Comparison of ENCODE assay signal across 8 mouse cellular contexts in the genomic region with DNA sequence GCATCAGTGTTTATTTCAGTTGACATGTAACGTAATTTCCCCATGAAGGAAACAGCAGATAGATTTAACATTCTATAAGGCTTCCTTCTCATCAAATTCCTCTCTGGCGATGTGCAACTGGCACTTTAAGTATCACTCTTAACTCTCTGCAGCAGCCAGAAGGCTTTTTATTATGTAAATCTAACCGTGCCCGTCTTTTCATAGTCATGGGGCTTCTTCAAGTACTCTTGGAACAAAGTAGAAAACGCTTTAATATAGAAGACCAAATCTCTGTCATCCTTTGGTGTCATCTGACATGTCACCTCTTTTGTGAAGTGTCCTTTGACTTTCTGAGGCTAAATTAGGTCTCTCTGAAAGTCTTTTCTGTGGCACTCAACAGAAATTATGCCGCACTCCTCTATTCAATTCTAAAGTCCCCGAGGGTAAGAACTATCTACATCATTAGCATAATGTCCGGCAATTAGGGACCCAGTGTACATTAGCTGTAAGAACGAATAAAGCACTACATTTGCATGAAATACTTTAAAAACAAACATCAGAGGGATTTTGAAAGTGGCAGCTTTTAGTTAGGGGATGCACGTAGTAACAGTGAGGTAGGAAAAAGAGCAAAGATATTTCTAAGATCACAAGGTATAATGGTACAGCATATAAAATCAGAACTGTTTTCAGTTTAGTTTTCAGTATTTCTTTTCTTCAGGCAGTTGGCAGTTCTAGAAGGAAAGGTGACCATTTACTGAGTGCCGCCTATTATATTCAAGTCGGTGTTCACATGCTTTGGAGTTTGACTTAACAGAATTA. TPM values are rescaled to one million over a fixed set of nuclear protein-coding genes. Genes with fewer than 3 reads are reported as not detected.
DNase-seq lines count a peak whose midpoint lies in the region; ATAC-seq and TF ChIP-seq lines count a peak whose summit lies in the region.

No protein-coding gene starts in this region.

- H3K4me2 ChIP-seq in forebrain, embryonic 11.5 days (ENCODE audit: low read depth, low read length, severe bottlenecking), result peak overlapping the region; percentile 60
- peak overlapping the region; percentile 80 for H3K4me2 ChIP-seq in liver, embryonic 13.5 days

- ATAC-seq in forebrain, embryonic 11.5 days (replicated peaks; ENCODE audit: low FRiP score), result no peak; the same call in 1 of the 2 replicates
- no peak for ATAC-seq in liver, embryonic 13.5 days (ENCODE audit: low read depth)
- no peak for ATAC-seq in cerebellum, adult (ENCODE audit: insufficient number of reproducible peaks, low FRiP score, low TSS enrichment)

- peaks cover 93% of the 10 kb centered on the region for H3K79me2 ChIP-seq in C2C12 (ENCODE audit: control insufficient read depth, insufficient read depth)

- DNase-seq in embryo, embryonic 10.5 days (ENCODE audit: low spot score), result peak; percentile 54
- DNase-seq in embryo, embryonic 10 days (ENCODE audit: low spot score), result no peak
- DNase-seq in forebrain, embryonic 11.5 days (ENCODE audit: low spot score), result no peak
- DNase-seq in liver, embryonic 13.5 days, result no peak
- no peak for DNase-seq in adrenal gland, postnatal 25 days
- DNase-seq in layer of hippocampus, adult 8-10 months (ENCODE audit: low spot score in 2 of 2), result no peak

- H3K79me3 ChIP-seq in C2C12 (ENCODE audit: low read depth), result peaks cover 66% of the 10 kb centered on the region

- peak overlapping the region; percentile 83 for H3K4me3 ChIP-seq in C2C12 (ENCODE audit: insufficient read depth, poor library complexity, severe bottlenecking)
- peak overlapping the region; percentile 94 for H3K4me3 ChIP-seq in forebrain, embryonic 11.5 days (ENCODE audit: low read depth, low read length)
- H3K4me3 ChIP-seq in liver, embryonic 13.5 days (replicated peaks), result peak overlapping the region; percentile 96

- peak overlapping the region; percentile 84 for H3K9ac ChIP-seq in forebrain, embryonic 11.5 days (ENCODE audit: low read length)
- peak overlapping the region; percentile 99 for H3K9ac ChIP-seq in liver, embryonic 13.5 days

- H3K27me3 ChIP-seq in C2C12 (ENCODE audit: control insufficient read depth, insufficient read depth, insufficient read length), result no peaks in the 10 kb centered on the region
- no peaks in the 10 kb centered on the region for H3K27me3 ChIP-seq in forebrain, embryonic 11.5 days (ENCODE audit: control insufficient read depth, insufficient read depth, low read length)
- no peaks in the 10 kb centered on the region for H3K27me3 ChIP-seq in liver, embryonic 13.5 days

- H3K9me3 ChIP-seq in forebrain, embryonic 11.5 days (ENCODE audit: control insufficient read depth, low read length), result no peaks in the 10 kb centered on the region
- no peaks in the 10 kb centered on the region for H3K9me3 ChIP-seq in liver, embryonic 13.5 days (replicated peaks)

- H3K36me3 ChIP-seq in C2C12 (ENCODE audit: control insufficient read depth, insufficient read depth), result peaks cover 10% of the 10 kb centered on the region
- no peaks in the 10 kb centered on the region; the same call in 1 of the 2 replicates for H3K36me3 ChIP-seq in forebrain, embryonic 11.5 days (ENCODE audit: control insufficient read depth, insufficient read depth, low read length)
- peaks cover 6% of the 10 kb centered on the region; the same call in 1 of the 2 replicates for H3K36me3 ChIP-seq in liver, embryonic 13.5 days

- peak overlapping the region; percentile 1 for H3ac ChIP-seq in C2C12 (ENCODE audit: control insufficient read depth, insufficient read length, low read depth)

- WGBS in forebrain, embryonic 11.5 days, result 18% methylated on average over 12 of the region's 12 CpGs
- 54% methylated on average over 12 of the region's 12 CpGs for WGBS in liver, embryonic 13.5 days (ENCODE audit: insufficient replicate concordance)

- H3K27ac ChIP-seq in forebrain, embryonic 11.5 days (ENCODE audit: low read depth, low read length), result peak overlapping the region; percentile 98
- H3K27ac ChIP-seq in liver, embryonic 13.5 days, result peak overlapping the region; percentile 99; the same call in 1 of the 2 replicates

- H3K4me1 ChIP-seq in forebrain, embryonic 11.5 days (replicated peaks; ENCODE audit: control insufficient read depth, insufficient read depth, low read length), result peaks cover 5% of the 10 kb centered on the region; the same call in 1 of the 2 replicates
- H3K4me1 ChIP-seq in liver, embryonic 13.5 days (replicated peaks), result peaks cover 39% of the 10 kb centered on the region

- no peak for TF ChIP-seq CTCF in C2C12 (IDR thresholded peaks at IDR 0.05; ENCODE audit: control insufficient read depth, insufficient read depth, insufficient read length)

TF ChIP-seq in C2C12, 6 proteins besides CTCF, POLR2A, EP300 and RAD21:
- TF ChIP-seq MAX (IDR thresholded peaks at IDR 0.05) (no peak), FOSL1 (IDR thresholded peaks at IDR 0.05; ENCODE audit: insufficient read depth, low read length, poor library complexity, severe bottlenecking) (no peak), MYOD1 (IDR thresholded peaks at IDR 0.05; ENCODE audit: control insufficient read depth, insufficient read length, low read depth) (no peak), USF1 (IDR thresholded peaks at IDR 0.05; ENCODE audit: low read depth) (no peak), MYOG (IDR thresholded peaks at IDR 0.05; ENCODE audit: control insufficient read depth, extremely low read depth, insufficient read length) (no peak), CEBPB (IDR thresholded peaks at IDR 0.05; ENCODE audit: low read depth) (no peak)
TF ChIP-seq in C2C12: peak in this region for 0.

RNA-seq across cellular contexts. Expression of a gene that starts 1.2 kb away (rescaled TPM):
- polyA plus RNA-seq in C2C12 (2012; fragmentation: generic; extraction: Trizol), result 4.8 TPM
- 26.1 and 29.2 TPM in 2 replicates for polyA plus RNA-seq in forebrain, embryonic 11.5 days (2014; fragmentation: Nextera tagmentation; extraction: Ambion mirVana)
- polyA plus RNA-seq in liver, embryonic 13.5 days (2015; fragmentation: Nextera tagmentation; extraction: Ambion mirVana), result 7.0 and 9.0 TPM in 2 replicates
- total RNA-seq in adrenal gland, postnatal 25 days (2021), result 16.5 and 17.9 TPM in 2 replicates
- 10 to 100 TPM; 13.0 to 18.3 (median 15.1) TPM for total RNA-seq in layer of hippocampus, adult 8-10 months (2022)

RNA-seq across cellular contexts. Expression of a gene that starts 1.7 kb away (rescaled TPM):
- 5.9 TPM for polyA plus RNA-seq in C2C12 (2012; fragmentation: generic; extraction: Trizol)
- polyA plus RNA-seq in forebrain, embryonic 11.5 days (2014; fragmentation: Nextera tagmentation; extraction: Ambion mirVana), result 23.1 and 29.4 TPM in 2 replicates
- 6.6 and 7.9 TPM in 2 replicates for polyA plus RNA-seq in liver, embryonic 13.5 days (2015; fragmentation: Nextera tagmentation; extraction: Ambion mirVana)
- 55.5 and 71.8 TPM in 2 replicates for total RNA-seq in adrenal gland, postnatal 25 days (2021)
- total RNA-seq in layer of hippocampus, adult 8-10 months (2022), result 10 to 100 TPM; 44.9 to 61.2 (median 52.3) TPM

RNA-seq across cellular contexts. Expression of a gene that starts 20.7 kb away (rescaled TPM):
- 16.6 TPM for polyA plus RNA-seq in C2C12 (2012; fragmentation: generic; extraction: Trizol)
- polyA plus RNA-seq in forebrain, embryonic 11.5 days (2014; fragmentation: Nextera tagmentation; extraction: Ambion mirVana), result 32.6 and 33.7 TPM in 2 replicates
- 10.2 and 13.4 TPM in 2 replicates for polyA plus RNA-seq in liver, embryonic 13.5 days (2015; fragmentation: Nextera tagmentation; extraction: Ambion mirVana)
- 36.4 and 36.5 TPM in 2 replicates for total RNA-seq in adrenal gland, postnatal 25 days (2021)
- 10 to 100 TPM; 35.6 to 46.8 (median 41.7) TPM for total RNA-seq in layer of hippocampus, adult 8-10 months (2022)
